Mouse (Mus musculus): ENCODE measurements around the gene Hibadh. TPM values are rescaled to one million over a fixed set of nuclear protein-coding genes. Genes with fewer than 3 reads are reported as not detected.
"Not testable (repeated sequence)": the region's sequence is repeated elsewhere in the genome, so short reads cannot be mapped to it uniquely, and the experiment has no call there.

Gene Hibadh
- total RNA-seq (2021), result 10 to 100 TPM; 46.5 to 49.3 TPM
- long read RNA-seq, experiment 1, transcript Hibadh-201 (8 exons, 1,825 nt), result major isoform, 48 of 56 reads
- long read RNA-seq, experiment 1, partial matches to known transcripts, result 1 of 56 reads
- long read RNA-seq, experiment 1, other reads (novel, unspliced or antisense), result 7 of 56 reads
- long read RNA-seq, experiment 2, transcript Hibadh-201 (8 exons, 1,825 nt), result major isoform, 37 of 41 reads
- long read RNA-seq, experiment 2, partial matches to known transcripts, result 1 of 41 reads
- long read RNA-seq, experiment 2, other reads (novel, unspliced or antisense), result 3 of 41 reads

DNA sequence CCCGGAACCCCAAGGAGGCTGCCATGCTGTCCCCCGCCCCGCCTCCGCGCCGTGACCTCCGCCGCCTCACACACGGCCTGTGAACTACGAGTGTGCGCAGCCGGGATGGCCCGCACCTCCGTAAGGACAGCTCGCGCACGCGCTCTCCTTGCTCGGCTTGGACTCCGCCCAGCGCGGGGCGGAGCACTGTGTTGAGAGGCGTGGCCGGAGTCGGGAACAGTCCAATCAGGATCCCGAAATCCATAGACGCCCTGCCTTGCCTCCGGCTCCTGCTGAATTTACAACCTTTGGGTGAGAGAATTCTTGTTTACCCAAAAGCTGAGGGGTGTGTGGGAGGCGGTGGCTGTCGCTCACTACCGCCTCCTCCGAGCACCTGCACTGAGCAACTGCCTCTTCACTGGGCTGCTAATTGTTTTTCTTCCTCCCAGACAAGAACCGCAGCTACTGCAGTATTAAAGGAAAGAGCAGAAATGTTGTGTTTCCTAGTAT, at the start of gene Hibadh:
Hibadh (minus strand) TSS at position 166 of the 489 bp plus-strand sequence.
- intact Hi-C loops (cut with DNase I), result loop anchor here (1.0 kb wide), 1 partner anchor 73 kb away; the partner anchor contains the start of gene Tax1bp1
- H3K27ac ChIP-seq, result peak within 1 kb of the TSS; percentile 74
- peak; percentile 27; the same call in 1 of the 2 replicates for TF ChIP-seq CTCF (IDR thresholded peaks at IDR 0.05)
- peak within 1 kb of the TSS; percentile 83 for H3K4me3 ChIP-seq
- DNase-seq (ENCODE audit: extremely low spot score in 1 of 2, low spot score in 2 of 2), result peak; percentile 94 to 96

DNA sequence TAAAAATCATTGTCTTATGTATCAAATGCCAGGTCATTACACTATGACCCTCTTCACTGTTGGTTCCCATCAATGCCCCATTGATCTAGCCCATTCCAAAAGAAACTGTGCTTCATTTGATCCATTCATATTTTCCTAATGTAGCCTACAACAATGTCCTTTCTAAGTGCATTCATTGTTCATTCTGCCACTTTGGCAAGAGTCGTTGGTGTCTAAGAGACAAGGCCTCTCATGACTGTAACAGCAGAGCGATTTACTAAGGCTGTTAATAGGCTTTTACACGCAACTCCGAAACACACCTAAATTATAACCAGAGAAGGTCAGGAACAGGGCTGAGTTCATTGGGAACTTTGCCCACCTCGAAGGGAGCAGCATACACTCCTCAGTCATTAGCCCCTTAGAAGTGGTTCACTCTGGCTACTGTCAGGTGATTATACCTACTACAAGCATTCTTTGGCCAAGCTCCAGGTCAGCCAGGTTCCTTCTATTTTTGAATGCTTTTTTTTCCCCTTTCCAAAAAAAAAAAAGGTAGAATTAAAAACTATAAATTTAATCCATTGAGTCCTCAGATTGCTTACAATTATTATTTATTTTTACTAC, 46.8 kb upstream of the Hibadh start:
- no peak for TF ChIP-seq CTCF (IDR thresholded peaks at IDR 0.05)
- no peak overlapping the region for H3K27ac ChIP-seq
- no peak overlapping the region for H3K4me3 ChIP-seq
- DNase-seq (ENCODE audit: extremely low spot score in 1 of 2, low spot score in 2 of 2), result no peak
- intact Hi-C loops (cut with DNase I), result no loop called here

DNA sequence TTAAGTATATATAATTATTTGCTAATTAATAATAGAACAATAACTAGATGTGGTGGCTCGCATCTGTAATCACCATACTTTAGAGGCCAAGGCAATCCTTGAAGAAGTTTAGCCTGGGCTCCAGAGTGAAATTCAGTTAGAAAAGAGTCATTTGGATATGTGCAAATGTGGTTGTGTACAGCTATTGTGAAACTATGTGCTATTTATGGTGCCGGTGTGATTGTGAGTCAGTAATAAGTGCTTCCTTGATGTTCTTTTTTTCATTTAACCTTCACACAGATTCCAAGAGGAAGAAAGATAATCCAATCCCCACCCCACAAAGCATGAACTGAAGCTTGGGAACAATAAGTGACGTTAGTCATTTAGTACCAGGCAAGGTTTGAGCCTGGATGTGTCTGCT, 42.4 kb upstream of the Hibadh start:
- no peak for TF ChIP-seq CTCF (IDR thresholded peaks at IDR 0.05)
- H3K4me3 ChIP-seq, result no peak overlapping the region
- DNase-seq (ENCODE audit: extremely low spot score in 1 of 2, low spot score in 2 of 2), result no peak
- no peak overlapping the region for H3K27ac ChIP-seq
- intact Hi-C loops (cut with DNase I), result no loop called here

DNA sequence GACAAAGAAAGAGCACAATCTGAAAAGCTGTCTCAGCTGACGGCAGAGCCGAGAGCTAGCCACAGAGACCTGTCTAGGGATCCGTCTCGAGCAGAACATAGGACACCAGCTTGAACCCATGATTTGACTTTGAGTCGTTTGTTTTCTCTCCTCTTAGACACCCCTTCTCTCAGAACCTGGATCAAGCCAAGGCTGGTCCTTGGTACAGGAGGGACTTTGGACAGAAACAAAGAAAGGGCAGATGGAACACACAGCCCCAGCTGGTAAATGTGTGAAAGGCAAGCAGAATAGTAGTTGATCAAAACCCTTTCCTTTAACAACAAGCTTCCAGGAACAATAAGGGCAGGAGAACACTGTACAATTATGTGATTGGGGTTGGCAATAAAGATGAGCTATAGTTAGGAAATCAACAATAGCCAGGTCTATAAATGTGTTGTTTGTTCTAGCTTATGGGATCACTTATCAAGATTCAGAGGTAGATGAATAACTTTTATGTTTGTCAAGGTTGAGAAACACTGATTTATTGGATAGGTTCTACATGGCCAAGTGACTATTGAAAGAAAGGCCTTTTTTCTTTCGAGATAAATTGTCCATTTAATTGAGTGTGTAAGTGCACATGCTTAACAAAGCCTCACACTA, 41.8 kb upstream of the Hibadh start:
- Histone ChIP-seq H3K27ac (no peak overlapping the region), H3K4me3 (no peak overlapping the region)
- TF ChIP-seq CTCF (IDR thresholded peaks at IDR 0.05), result no peak
- intact Hi-C loops (cut with DNase I), result no loop called here
- no peak for DNase-seq (ENCODE audit: extremely low spot score in 1 of 2, low spot score in 2 of 2)

DNA sequence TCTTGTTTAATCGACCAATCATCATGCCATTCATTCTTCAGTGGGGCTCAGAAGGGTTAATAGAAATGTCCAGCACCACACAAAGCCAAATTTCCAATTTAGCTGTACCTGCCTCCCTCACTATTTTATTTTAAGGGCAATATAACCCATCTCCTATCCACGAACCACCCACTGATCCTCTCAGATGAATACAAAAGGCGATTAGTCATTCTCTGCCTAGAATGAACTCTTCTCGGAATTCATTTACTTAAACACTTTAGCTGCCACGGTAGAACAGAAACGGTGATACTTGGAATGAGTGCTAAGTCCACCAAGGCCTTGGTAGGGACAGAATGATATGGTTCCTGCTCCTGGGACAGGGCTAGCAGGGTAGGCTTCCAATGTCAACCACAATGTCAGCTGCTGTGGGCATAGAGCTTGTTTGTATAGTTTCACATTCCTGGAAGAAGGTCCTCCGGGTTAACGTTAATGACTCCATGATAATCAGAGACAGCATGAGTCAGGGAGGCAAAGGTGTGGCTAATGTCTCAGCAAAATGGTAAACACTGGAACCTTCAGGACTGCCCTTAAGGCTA, 40.4 kb upstream of the Hibadh start:
- intact Hi-C loops (cut with DNase I), result no loop called here
- TF ChIP-seq CTCF (IDR thresholded peaks at IDR 0.05), result no peak
- H3K27ac ChIP-seq, result no peak overlapping the region
- no peak for DNase-seq (ENCODE audit: extremely low spot score in 1 of 2, low spot score in 2 of 2)
- no peak overlapping the region for H3K4me3 ChIP-seq

DNA sequence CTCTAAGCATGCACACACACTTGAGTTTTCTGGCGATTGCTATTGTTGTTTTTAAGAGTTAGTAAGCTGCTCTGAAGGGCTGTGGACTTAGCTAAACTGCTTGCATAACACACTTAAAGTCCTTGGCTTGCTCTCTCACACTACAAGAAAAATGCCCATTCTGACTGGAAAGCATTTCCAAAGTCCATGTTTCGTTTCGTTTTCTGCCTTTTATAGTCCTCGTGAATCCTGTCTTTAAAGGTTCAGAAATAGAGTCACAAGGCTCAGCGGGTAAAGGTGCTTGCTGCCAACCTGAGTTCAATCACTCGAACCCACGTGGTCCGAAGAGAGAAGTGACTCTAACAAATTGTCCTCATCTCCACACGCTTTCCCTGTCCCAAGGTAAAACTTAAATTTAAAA, 39.4 kb upstream of the Hibadh start:
- Histone ChIP-seq H3K27ac (no peak overlapping the region), H3K4me3 (no peak overlapping the region)
- intact Hi-C loops (cut with DNase I), result no loop called here
- no peak for DNase-seq (ENCODE audit: extremely low spot score in 1 of 2, low spot score in 2 of 2)
- TF ChIP-seq CTCF (IDR thresholded peaks at IDR 0.05), result no peak

DNA sequence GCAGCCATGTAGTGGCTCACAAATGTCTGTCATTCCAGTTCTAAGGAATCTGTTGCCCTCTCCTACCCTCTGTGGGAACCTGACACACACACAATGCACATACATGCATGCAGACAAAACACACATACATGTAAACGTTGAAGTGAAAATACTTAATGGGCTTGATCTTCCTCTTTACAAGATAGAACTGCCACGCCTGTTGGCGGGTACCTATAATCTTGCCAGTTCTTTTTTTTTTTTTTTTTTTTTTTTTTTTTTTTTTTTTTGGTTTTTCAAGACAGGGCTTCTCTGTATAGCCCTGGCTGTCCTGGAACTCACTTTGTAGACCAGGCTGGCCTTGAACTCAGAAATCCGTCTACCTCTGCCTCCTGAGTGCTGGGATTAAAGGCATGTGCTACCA, 37.3 kb upstream of the Hibadh start:
- DNase-seq (ENCODE audit: extremely low spot score in 1 of 2, low spot score in 2 of 2); H3K4me3 ChIP-seq; intact Hi-C loops (cut with DNase I); H3K27ac ChIP-seq: not testable (repeated sequence)

DNA sequence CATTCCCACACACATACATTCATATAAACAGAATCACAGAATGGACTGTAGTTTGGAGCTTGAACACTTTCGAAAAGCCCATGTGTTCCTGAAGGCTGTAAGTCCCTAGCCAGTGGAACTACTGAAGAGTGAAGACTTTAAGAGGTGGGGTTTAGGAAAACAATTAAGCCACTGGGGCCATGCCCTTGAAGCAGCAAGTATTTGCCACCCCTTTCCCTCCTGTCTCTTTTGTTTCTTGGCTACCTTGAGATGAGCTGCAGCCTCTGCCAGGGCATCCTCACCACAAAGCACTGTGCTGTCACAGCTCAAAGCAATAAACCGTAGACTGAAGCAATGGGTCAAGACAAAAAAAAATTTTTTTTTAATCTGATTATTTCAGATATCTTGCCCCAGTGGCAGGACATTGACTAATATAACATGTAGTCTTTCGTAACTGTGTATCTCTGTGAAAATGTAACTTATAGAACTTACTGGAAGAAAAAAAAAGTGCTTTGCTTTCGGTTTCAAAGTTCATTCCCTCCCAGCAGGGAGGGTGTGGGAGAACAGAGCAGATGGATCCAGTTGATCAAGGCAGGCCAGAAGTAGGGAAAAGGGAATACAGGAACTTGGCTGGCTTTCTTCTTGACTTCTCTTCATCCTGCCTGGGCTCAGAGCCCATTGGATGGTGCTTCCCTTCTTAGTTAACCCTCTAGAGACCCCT, 35.2 kb upstream of the Hibadh start:
- H3K4me3 ChIP-seq, result no peak overlapping the region
- DNase-seq (ENCODE audit: extremely low spot score in 1 of 2, low spot score in 2 of 2), result no peak
- intact Hi-C loops (cut with DNase I), result no loop called here
- no peak overlapping the region for H3K27ac ChIP-seq
- TF ChIP-seq CTCF (IDR thresholded peaks at IDR 0.05), result no peak

DNA sequence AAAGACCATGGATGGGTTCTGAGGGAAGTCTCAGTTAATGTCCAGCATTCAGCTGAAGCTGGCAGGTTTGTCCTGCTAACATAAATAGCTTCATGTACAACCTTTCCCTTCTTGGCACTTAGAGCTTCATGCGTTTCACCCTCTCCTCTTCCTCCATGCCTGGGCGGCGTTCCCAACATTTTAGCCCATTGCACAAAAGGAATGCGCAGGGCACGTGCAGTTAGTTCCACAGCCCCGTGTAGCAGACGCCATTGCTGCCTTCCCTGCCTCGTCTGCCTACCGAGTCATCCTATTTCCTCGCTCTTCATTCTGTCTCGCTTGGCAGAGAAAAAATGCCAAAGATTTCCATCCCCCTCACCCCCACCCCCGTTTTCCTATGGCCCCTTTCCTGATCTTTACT, 34.4 kb upstream of the Hibadh start:
- TF ChIP-seq CTCF (IDR thresholded peaks at IDR 0.05), result no peak
- Histone ChIP-seq H3K4me3 (no peak overlapping the region), H3K27ac (no peak overlapping the region)
- intact Hi-C loops (cut with DNase I), result no loop called here
- no peak for DNase-seq (ENCODE audit: extremely low spot score in 1 of 2, low spot score in 2 of 2)

DNA sequence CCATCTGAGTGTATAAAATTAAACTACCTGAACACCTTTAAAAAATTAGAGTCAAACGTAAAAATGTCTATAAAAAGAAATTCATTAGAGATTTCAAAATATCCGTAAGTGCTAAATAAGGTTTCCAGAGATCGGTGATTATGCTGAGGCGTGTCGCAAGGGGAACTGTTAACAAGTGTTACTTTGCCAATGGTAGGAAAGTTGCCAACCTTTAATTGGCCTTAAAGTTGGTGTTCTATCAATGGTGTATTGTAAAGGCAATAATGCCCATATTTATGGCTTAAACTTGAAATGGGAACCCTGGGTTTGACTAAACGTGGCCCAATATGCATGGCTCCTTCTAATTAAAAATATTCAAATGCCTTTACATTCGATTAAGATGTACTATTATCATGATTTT, 33.5 kb upstream of the Hibadh start:
- TF ChIP-seq CTCF (IDR thresholded peaks at IDR 0.05), result no peak
- DNase-seq (ENCODE audit: extremely low spot score in 1 of 2, low spot score in 2 of 2), result no peak
- intact Hi-C loops (cut with DNase I), result no loop called here
- no peak overlapping the region for H3K27ac ChIP-seq
- H3K4me3 ChIP-seq, result no peak overlapping the region

DNA sequence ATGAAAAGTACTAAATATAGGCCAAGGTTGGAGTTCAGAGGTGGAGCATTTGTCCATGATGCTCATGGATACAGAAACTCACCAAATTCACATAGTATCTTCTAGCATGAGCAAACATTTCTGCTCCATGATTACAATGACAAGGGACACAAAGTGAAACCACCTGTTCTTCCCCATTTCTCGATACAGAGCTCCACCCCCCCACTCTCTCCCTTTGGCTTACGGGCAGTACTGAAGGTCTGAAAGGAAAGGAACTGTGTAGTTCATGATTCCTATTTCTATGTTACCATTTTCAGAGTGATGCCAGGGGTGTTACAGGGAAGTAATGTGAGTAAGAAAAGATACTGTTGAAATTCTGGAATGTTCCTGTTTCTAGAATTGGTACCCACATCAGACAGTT, 32.4 kb upstream of the Hibadh start:
- intact Hi-C loops (cut with DNase I), result no loop called here
- Histone ChIP-seq H3K27ac (no peak overlapping the region), H3K4me3 (no peak overlapping the region)
- DNase-seq (ENCODE audit: extremely low spot score in 1 of 2, low spot score in 2 of 2), result no peak
- no peak for TF ChIP-seq CTCF (IDR thresholded peaks at IDR 0.05)

DNA sequence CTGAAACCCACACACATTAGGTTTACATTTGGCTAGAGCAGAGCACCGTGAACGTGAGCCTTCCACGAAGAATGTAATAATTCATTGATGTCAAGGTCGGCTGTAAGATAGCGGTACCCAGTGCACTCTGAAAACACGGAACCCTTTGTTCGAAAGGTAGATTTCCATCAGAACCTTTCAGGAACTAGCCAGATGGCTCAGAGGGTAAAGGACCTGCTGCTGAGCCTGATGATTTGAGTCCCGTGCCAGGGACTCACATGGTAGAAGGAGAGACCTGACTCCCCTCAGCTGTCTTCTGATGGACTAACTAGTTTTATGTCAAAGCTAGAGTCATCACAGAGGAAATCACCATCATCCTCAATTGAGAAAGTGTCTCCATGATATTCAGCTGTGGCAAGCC, 31.6 kb upstream of the Hibadh start:
- TF ChIP-seq CTCF (IDR thresholded peaks at IDR 0.05), result no peak
- intact Hi-C loops (cut with DNase I), result no loop called here
- no peak overlapping the region for H3K27ac ChIP-seq
- no peak overlapping the region for H3K4me3 ChIP-seq
- no peak for DNase-seq (ENCODE audit: extremely low spot score in 1 of 2, low spot score in 2 of 2)

DNA sequence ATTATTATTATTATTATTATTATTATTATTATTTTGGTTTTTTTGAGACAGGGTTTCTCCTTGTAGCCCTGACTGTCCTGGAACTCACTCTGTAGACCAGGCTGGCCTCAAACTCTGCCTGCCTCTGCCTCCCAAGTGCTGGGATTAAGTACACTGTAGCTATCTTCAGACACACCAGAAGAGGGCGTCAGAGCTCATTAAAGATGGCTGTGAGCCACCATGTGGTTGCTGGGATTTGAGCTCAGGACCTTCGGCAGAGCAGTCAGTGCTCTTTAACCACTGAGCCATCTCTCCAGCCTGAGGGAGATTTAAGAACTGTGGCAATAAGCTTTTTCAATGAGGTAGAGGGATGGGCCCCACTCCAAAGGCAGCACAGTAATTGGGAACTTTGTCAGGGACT, 29.7 kb upstream of the Hibadh start:
- H3K27ac ChIP-seq; H3K4me3 ChIP-seq; DNase-seq (ENCODE audit: extremely low spot score in 1 of 2, low spot score in 2 of 2); intact Hi-C loops (cut with DNase I): not testable (repeated sequence)

All from left cerebral cortex, adult 2 months (tissue).